Mouse (Mus musculus): ENCODE results near the gene Gm9112. TPM values are rescaled to one million over a fixed set of nuclear protein-coding genes. Genes with fewer than 3 reads are reported as not detected.

Gene Gm9112
- polyA plus RNA-seq, 1 experiment from 2014 or later: not detected

- no peak for ATAC-seq
- no peak overlapping the region for H3K4me3 ChIP-seq (ENCODE audit: low read depth, low read length)
- no peaks in the 10 kb centered on the region for H3K9me3 ChIP-seq (ENCODE audit: control insufficient read depth)
- H3K27ac ChIP-seq (ENCODE audit: low read depth, low read length): no peak overlapping the region
- H3K9ac ChIP-seq (ENCODE audit: low read depth, low read length): no peak overlapping the region
- H3K4me2 ChIP-seq (replicated peaks; ENCODE audit: low read depth): no peak overlapping the region
- 28% methylated on average over 3 of the region's 3 CpGs for WGBS
- no peaks in the 10 kb centered on the region for H3K4me1 ChIP-seq (replicated peaks; ENCODE audit: control insufficient read depth, insufficient read depth, low read length)
- no peaks in the 10 kb centered on the region for H3K27me3 ChIP-seq (replicated peaks; ENCODE audit: control insufficient read depth, insufficient read depth, low read length)
- peak; percentile 58 for TF ChIP-seq CTCF (IDR thresholded peaks at IDR 0.05; ENCODE audit: low read depth)
- H3K36me3 ChIP-seq (ENCODE audit: control insufficient read depth, insufficient read depth): no peaks in the 10 kb centered on the region
Measured at GRCm38 (mm10) chrX:102660712-102661111, 46.7 kb downstream of the Gm9112 start.

Other genes with a start within 250 kb of the Gm9112 start
- 5.5 and 6.9 TPM in 2 replicates for gene Hdac8, start 202.3 kb downstream of the Gm9112 start, polyA plus RNA-seq (2015; fragmentation: Nextera tagmentation; extraction: Ambion mirVana)
- 1.7 and 1.8 TPM in 2 replicates for gene Phka1, start 63.4 kb downstream of the Gm9112 start, polyA plus RNA-seq (2015; fragmentation: Nextera tagmentation; extraction: Ambion mirVana)
- gene Gm3880, start 20.7 kb downstream of the Gm9112 start, polyA plus RNA-seq (2015; fragmentation: Nextera tagmentation; extraction: Ambion mirVana): not detected in 2 replicates
- not detected in 2 replicates for gene Dmrtc1b, start 230 bp upstream of the Gm9112 start, polyA plus RNA-seq (2015; fragmentation: Nextera tagmentation; extraction: Ambion mirVana)
- not detected in 2 replicates for gene Dmrtc1c1, start 95.3 kb upstream of the Gm9112 start, polyA plus RNA-seq (2015; fragmentation: Nextera tagmentation; extraction: Ambion mirVana)
- not detected in 2 replicates for gene Dmrtc1c2, start 147.0 kb upstream of the Gm9112 start, polyA plus RNA-seq (2015; fragmentation: Nextera tagmentation; extraction: Ambion mirVana)
- not detected in 2 replicates for gene 1700031F05Rik, start 160.3 kb upstream of the Gm9112 start, polyA plus RNA-seq (2015; fragmentation: Nextera tagmentation; extraction: Ambion mirVana)
- 0.34 and 0.69 TPM in 2 replicates for gene Dmrtc1a, start 201.1 kb upstream of the Gm9112 start, polyA plus RNA-seq (2015; fragmentation: Nextera tagmentation; extraction: Ambion mirVana)
- gene 1700011M02Rik, start 201.3 kb upstream of the Gm9112 start, polyA plus RNA-seq (2015; fragmentation: Nextera tagmentation; extraction: Ambion mirVana): not detected in 2 replicates
- gene 1700018G05Rik, start 220.7 kb upstream of the Gm9112 start, polyA plus RNA-seq (2015; fragmentation: Nextera tagmentation; extraction: Ambion mirVana): not detected in 2 replicates